Mouse (Mus musculus) ES-Bruce4 (cell line): ENCODE measurements around the gene Aars2. TPM values are rescaled to one million over a fixed set of nuclear protein-coding genes. Genes with fewer than 3 reads are reported as not detected.
A peak's percentile ranks its signal among the peaks of the same experiment; 100 is the strongest.

ENCODE experiments used
- H3K27ac ChIP-seq: 2 replicates; pipeline ENCODE4 v1.5.1; 2012; ENCODE audit warnings: low read length, inconsistent platforms; ENCODE audit not compliant: insufficient read depth
- H3K27me3 ChIP-seq: 2 replicates; pipeline ENCODE4 v1.6.1; 2012; ENCODE audit warnings: mild to moderate bottlenecking, low read length, inconsistent platforms; ENCODE audit not compliant: control insufficient read depth, poor library complexity, insufficient read depth, severe bottlenecking
- H3K36me3 ChIP-seq: 2 replicates; pipeline ENCODE4 v1.6.1; 2012; ENCODE audit warnings: inconsistent platforms, mild to moderate bottlenecking, low read length, moderate library complexity; ENCODE audit not compliant: control insufficient read depth, poor library complexity, insufficient read depth, severe bottlenecking
- H3K4me1 ChIP-seq: one replicate; pipeline ENCODE4 v1.8.1; 2011; ENCODE audit warnings: low read length; ENCODE audit not compliant: control insufficient read depth, insufficient read depth
- H3K4me3 ChIP-seq: 2 replicates; pipeline ENCODE4 v1.5.1; 2011; ENCODE audit warnings: low read depth, mild to moderate bottlenecking, low read length
- H3K9ac ChIP-seq: 2 replicates; pipeline ENCODE4 v1.6.1; 2012; ENCODE audit warnings: low read depth, mild to moderate bottlenecking, inconsistent platforms; ENCODE audit not compliant: poor library complexity, severe bottlenecking
- H3K9me3 ChIP-seq: replicated peaks from 2 replicates; pipeline ENCODE4 v1.6.1; 2012; ENCODE audit warnings: mild to moderate bottlenecking, low read length, inconsistent platforms; ENCODE audit not compliant: control insufficient read depth, poor library complexity, insufficient read depth, severe bottlenecking
- CTCF ChIP-seq: IDR thresholded peaks from one replicate; pipeline ENCODE4 v1.8.1; 2011; ENCODE audit warnings: low read depth, low read length
- EP300 ChIP-seq: IDR thresholded peaks from 2 replicates; pipeline ENCODE4 v1.6.1; 2011; ENCODE audit warnings: low read depth, low read length; ENCODE audit not compliant: insufficient read depth
- POLR2A ChIP-seq: IDR thresholded peaks from one replicate; pipeline ENCODE4 v1.8.1; 2011; ENCODE audit warnings: low read length; ENCODE audit not compliant: insufficient read depth
- polyA plus RNA-seq: library from polyadenylated mRNA; stranded (reverse); fragments of >200 nt; gene quantifications from 2 replicates; pipeline ENCODE4 v1.2.4, GENCODE M21; 2011; ENCODE audit warnings: low read depth; ENCODE audit not compliant: missing spikeins, insufficient read depth, insufficient read length

Gene Aars2
- polyA plus RNA-seq, 1 experiment, result 18.1 TPM

- no peak for TF ChIP-seq POLR2A
- no peak for TF ChIP-seq EP300
- TF ChIP-seq CTCF, result peak; percentile 3
- Histone ChIP-seq H3K4me3 (no peak overlapping the region), H3K36me3 (no peaks in the 10 kb centered on the region), H3K27ac (no peak overlapping the region), H3K4me1 (peaks cover 2% of the 10 kb centered on the region), H3K9ac (no peak overlapping the region), H3K9me3 (peaks cover 8% of the 10 kb centered on the region; the same call in 1 of the 2 replicates), H3K27me3 (no peaks in the 10 kb centered on the region)
Measured at GRCm38 (mm10) chr17:45466701-45467100, 39.9 kb upstream of the Aars2 start.

- Histone ChIP-seq H3K4me1 (peaks cover 5% of the 10 kb centered on the region), H3K9me3 (peaks cover 8% of the 10 kb centered on the region; the same call in 1 of the 2 replicates), H3K9ac (no peak overlapping the region), H3K27ac (no peak overlapping the region), H3K27me3 (no peaks in the 10 kb centered on the region), H3K4me3 (no peak overlapping the region), H3K36me3 (no peaks in the 10 kb centered on the region)
- TF ChIP-seq POLR2A (no peak), EP300 (no peak), CTCF (no peak)
Measured at GRCm38 (mm10) chr17:45468302-45468701, 38.3 kb upstream of the Aars2 start.

- no peaks in the 10 kb centered on the region for H3K27me3 ChIP-seq
- TF ChIP-seq CTCF (no peak), POLR2A (no peak), EP300 (no peak)
Measured at GRCm38 (mm10) chr17:45470726-45471125, 35.9 kb upstream of the Aars2 start.

GRCm38 (mm10) chr17:45473667-45474066 is 33.0 kb upstream of the Aars2 start:
- H3K4me1 ChIP-seq, result peaks cover 7% of the 10 kb centered on the region
- H3K27me3 ChIP-seq, result no peaks in the 10 kb centered on the region
- H3K9me3 ChIP-seq, result no peaks in the 10 kb centered on the region
- 0 out of 2 replicates have a peak overlapping the region, but pooled peaks have one; percentile 23 for H3K4me3 ChIP-seq
- TF ChIP-seq POLR2A (no peak), EP300 (no peak), CTCF (no peak)
- peak overlapping the region; percentile 51 for H3K9ac ChIP-seq
- H3K36me3 ChIP-seq, result no peaks in the 10 kb centered on the region
- H3K27ac ChIP-seq, result peak overlapping the region; percentile 92

More at GRCm38 (mm10) chr17:45470726-45471125, 35.9 kb upstream of the Aars2 start:
- peaks cover 8% of the 10 kb centered on the region; the same call in 1 of the 2 replicates for H3K9me3 ChIP-seq
- H3K4me3 ChIP-seq, result no peak overlapping the region
- H3K36me3 ChIP-seq, result no peaks in the 10 kb centered on the region
- H3K9ac ChIP-seq, result no peak overlapping the region
- H3K4me1 ChIP-seq, result peaks cover 3% of the 10 kb centered on the region
- no peak overlapping the region for H3K27ac ChIP-seq

GRCm38 (mm10) chr17:45474146-45474545 is 32.5 kb upstream of the Aars2 start:
- peak overlapping the region; percentile 57 for H3K4me3 ChIP-seq
- no peaks in the 10 kb centered on the region for H3K36me3 ChIP-seq
- H3K9ac ChIP-seq, result peak overlapping the region; percentile 51
- peaks cover 7% of the 10 kb centered on the region for H3K4me1 ChIP-seq
- peak overlapping the region; percentile 92 for H3K27ac ChIP-seq
- H3K27me3 ChIP-seq, result no peaks in the 10 kb centered on the region
- no peak for TF ChIP-seq EP300
- TF ChIP-seq POLR2A, result no peak
- no peak for TF ChIP-seq CTCF
- H3K9me3 ChIP-seq, result no peaks in the 10 kb centered on the region

GRCm38 (mm10) chr17:45474669-45475465 is 31.8 kb upstream of the Aars2 start, which contains the start of gene Spats1:
Gene Spats1, minus strand, starts transcription at chr17:45475415.
- peak within 1 kb of the TSS; percentile 92 for H3K27ac ChIP-seq
- peak within 1 kb of the TSS; percentile 51 for H3K9ac ChIP-seq
- H3K4me1 ChIP-seq, result peaks cover 7% of the 10 kb centered on the region
- peak within 1 kb of the TSS; percentile 57 for H3K4me3 ChIP-seq
- no peaks in the 10 kb centered on the region for H3K9me3 ChIP-seq
- H3K27me3 ChIP-seq, result no peaks in the 10 kb centered on the region
- H3K36me3 ChIP-seq, result no peaks in the 10 kb centered on the region
- TF ChIP-seq CTCF, result no peak
- peak; percentile 91 for TF ChIP-seq EP300
- TF ChIP-seq POLR2A, result no peak
